Mouse (Mus musculus): ENCODE measurements at regions not wholly inside any gene's neighbourhood (a gene's known extent, or its start where the extent isn't known, plus 50 kb on each side); places are given as distances from the start of the nearest gene placed in this dataset.
A peak's percentile ranks its signal among the peaks of the same experiment; 100 is the strongest.

DNA sequence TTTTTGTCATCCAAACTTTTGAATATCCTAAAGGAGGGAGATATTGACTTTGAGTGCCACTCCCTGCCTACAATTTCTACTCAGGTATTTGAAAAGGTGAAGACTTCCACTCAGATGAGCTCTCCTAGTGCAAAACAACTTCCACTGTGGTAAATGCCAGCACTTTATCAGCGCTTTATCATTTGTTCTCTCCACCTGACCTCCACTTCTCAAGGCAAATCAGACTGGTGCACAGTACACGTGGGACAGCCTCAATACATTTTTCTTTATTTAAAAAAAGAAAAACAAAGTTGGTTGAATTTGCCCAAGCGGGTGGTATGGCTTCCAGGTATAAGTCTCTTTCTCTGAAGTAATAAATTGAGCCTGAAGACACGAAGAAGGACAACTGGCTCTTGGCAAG, 114.2 kb downstream of the Bcl2l11 start:
- no peak overlapping the region for H3K27ac ChIP-seq (ENCODE audit: poor library complexity, severe bottlenecking)
- no peak overlapping the region for H3K4me2 ChIP-seq
- 57% methylated on average over 4 of the region's 4 CpGs for WGBS
- no peak overlapping the region for H3K9ac ChIP-seq
- ATAC-seq (ENCODE audit: insufficient number of reproducible peaks, low FRiP score) = no peak
- no peaks in the 10 kb centered on the region for H3K36me3 ChIP-seq
- H3K27me3 ChIP-seq (replicated peaks) = no peaks in the 10 kb centered on the region
- H3K9me3 ChIP-seq (replicated peaks) = no peaks in the 10 kb centered on the region
- no peak overlapping the region for H3K4me3 ChIP-seq
- peaks cover 13% of the 10 kb centered on the region for H3K4me1 ChIP-seq (replicated peaks)

DNA sequence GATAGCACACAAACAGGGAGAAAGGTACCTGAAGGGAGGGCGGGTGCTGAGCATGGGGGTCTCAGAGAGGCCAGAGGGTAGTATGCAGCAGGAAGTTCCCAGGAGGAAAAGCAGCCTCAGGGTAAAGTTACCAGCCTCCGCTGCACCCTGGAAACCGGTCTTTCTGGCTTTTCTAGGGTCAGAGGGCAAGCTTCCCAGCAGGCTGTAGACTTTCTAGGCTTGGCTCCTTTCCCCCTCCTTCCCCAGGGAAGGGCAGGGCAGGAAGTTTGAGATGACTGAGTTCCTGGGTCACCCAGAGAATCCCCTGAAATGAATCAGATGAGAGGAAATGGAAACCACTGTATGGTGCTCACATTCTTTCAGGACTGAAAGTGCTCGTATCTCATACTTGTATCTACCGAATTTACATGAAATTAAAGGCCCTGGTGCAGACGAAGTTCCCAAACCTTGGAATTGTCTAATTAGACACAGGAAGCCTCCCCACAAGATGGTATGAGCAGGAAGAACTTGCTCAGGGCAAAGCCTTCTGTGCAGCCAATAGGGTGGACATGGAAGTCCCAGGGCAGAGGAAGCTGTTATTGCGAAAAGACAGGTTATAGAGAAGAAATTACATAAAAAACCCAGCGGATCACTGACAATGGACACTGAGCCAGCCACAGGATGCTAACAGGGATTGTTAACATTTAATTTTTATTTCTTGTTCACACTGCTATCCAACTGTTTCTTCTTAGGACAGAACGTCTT, 114.9 kb downstream of the Bcl2l11 start:
- no peak overlapping the region for H3K4me2 ChIP-seq
- H3K4me3 ChIP-seq = no peak overlapping the region
- ATAC-seq (ENCODE audit: insufficient number of reproducible peaks, low FRiP score) = no peak
- no peak overlapping the region for H3K27ac ChIP-seq (ENCODE audit: poor library complexity, severe bottlenecking)
- no peak overlapping the region for H3K9ac ChIP-seq
- peaks cover 17% of the 10 kb centered on the region for H3K4me1 ChIP-seq (replicated peaks)
- H3K27me3 ChIP-seq (replicated peaks) = no peaks in the 10 kb centered on the region
- H3K9me3 ChIP-seq (replicated peaks) = no peaks in the 10 kb centered on the region
- H3K36me3 ChIP-seq = no peaks in the 10 kb centered on the region
- WGBS = 47% methylated on average over 9 of the region's 9 CpGs

DNA sequence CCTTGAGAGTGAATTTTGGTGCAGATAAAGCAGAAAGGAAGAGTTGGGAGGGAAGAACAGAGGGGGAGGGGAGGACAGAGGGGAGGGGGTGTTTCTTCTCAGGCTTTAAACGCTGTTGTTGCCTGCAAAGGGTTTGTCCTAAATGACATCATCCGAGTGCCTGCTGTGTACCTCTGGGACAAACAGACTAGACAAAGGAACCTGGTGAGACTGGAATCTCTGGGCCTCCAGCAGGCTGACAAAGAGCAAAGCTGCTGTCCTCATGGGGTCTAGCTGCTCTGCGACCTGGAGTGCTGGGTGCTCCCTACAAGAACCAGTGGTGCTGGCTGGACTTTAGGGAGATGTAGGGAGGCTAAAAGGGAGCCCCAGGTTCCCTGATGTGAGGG, 115.4 kb downstream of the Bcl2l11 start:
- ATAC-seq (ENCODE audit: insufficient number of reproducible peaks, low FRiP score) = 0 out of 2 replicates have a peak, but pooled peaks have one; percentile 9
- Histone ChIP-seq H3K4me2 (no peak overlapping the region), H3K36me3 (no peaks in the 10 kb centered on the region), H3K4me1 (replicated peaks) (peaks cover 17% of the 10 kb centered on the region), H3K27ac (ENCODE audit: poor library complexity, severe bottlenecking) (no peak overlapping the region), H3K4me3 (no peak overlapping the region), H3K9me3 (replicated peaks) (no peaks in the 10 kb centered on the region), H3K27me3 (replicated peaks) (no peaks in the 10 kb centered on the region), H3K9ac (no peak overlapping the region)
- 22% methylated on average over 3 of the region's 3 CpGs for WGBS

DNA sequence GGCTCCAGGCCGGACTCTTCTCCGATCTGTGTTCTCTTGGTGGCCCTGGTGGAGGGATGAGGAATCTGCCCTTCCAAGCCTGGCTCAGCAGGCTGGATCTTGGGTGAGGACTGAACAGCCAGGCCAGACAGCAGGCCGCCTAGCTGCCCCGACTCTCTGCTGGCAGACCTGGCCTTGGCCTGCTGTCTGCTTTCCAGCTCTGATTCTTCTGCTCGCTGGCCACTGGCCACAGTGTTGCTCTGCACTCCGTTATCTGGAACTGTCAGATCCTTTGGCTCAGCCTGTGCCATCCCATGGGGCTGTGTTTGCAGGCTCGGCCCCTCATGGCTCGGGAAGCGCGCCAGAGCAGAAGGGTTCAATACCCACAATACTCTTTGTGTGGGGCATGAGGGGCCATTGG, 119.7 kb downstream of the Bcl2l11 start:
- H3K4me3 ChIP-seq = no peak overlapping the region
- H3K27ac ChIP-seq (ENCODE audit: poor library complexity, severe bottlenecking) = no peak overlapping the region
- no peaks in the 10 kb centered on the region for H3K36me3 ChIP-seq
- H3K9ac ChIP-seq = no peak overlapping the region
- no peak overlapping the region for H3K4me2 ChIP-seq
- 46% methylated on average over 10 of the region's 10 CpGs for WGBS
- peak; percentile 66 for ATAC-seq (ENCODE audit: insufficient number of reproducible peaks, low FRiP score)
- H3K9me3 ChIP-seq (replicated peaks) = peaks cover 6% of the 10 kb centered on the region
- peaks cover 22% of the 10 kb centered on the region for H3K4me1 ChIP-seq (replicated peaks)
- H3K27me3 ChIP-seq (replicated peaks) = no peaks in the 10 kb centered on the region

DNA sequence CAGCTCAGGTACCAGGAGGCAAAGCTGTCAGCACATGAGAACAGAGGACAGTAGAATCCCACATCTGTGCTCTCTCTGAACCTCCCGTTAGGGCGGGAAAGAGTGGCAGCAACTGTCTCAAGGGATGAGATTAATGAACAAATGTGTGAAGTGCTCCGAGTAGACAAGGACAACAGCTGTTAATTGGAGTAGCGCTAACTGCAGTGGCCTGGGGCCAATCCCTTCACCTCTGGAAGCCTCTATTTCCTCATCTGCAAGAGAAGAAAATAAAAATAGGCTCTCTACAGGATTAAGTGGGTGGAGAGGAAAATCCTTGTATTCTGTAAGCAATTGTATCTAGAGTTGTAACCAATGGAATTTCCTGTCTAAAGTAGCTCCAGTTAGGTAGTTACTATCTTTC, 122.1 kb downstream of the Bcl2l11 start:
- ATAC-seq (ENCODE audit: insufficient number of reproducible peaks, low FRiP score) = no peak
- Histone ChIP-seq H3K36me3 (no peaks in the 10 kb centered on the region), H3K4me2 (no peak overlapping the region), H3K9me3 (replicated peaks) (peaks cover 6% of the 10 kb centered on the region), H3K4me1 (replicated peaks) (peaks cover 15% of the 10 kb centered on the region), H3K4me3 (no peak overlapping the region), H3K27ac (ENCODE audit: poor library complexity, severe bottlenecking) (no peak overlapping the region), H3K9ac (no peak overlapping the region), H3K27me3 (replicated peaks) (no peaks in the 10 kb centered on the region)
- 43% methylated on average over 4 of the region's 4 CpGs for WGBS

DNA sequence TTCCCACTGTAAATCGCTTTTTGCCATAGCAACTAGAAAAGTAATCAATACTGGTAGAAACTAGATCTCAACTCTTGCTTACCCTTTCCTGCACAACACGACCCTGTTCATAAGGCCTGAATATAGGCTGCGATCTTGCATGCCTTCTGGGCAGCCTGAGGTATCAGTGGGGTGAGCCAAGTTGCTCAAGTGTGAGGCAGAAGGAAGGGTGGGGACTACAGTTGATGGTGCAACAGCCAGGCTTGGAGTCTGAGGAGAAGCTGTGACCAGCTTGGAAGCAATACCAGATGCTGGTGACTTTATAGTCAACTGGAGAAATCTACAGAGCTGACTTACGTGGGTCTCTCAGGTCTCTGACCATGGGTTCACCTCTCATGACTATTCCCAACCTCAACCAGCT, 123.3 kb downstream of the Bcl2l11 start:
- no peak for ATAC-seq (ENCODE audit: insufficient number of reproducible peaks, low FRiP score)
- Histone ChIP-seq H3K4me3 (no peak overlapping the region), H3K27me3 (replicated peaks) (no peaks in the 10 kb centered on the region), H3K4me1 (replicated peaks) (peaks cover 15% of the 10 kb centered on the region), H3K9ac (no peak overlapping the region), H3K4me2 (no peak overlapping the region), H3K27ac (ENCODE audit: poor library complexity, severe bottlenecking) (no peak overlapping the region), H3K9me3 (replicated peaks) (peaks cover 6% of the 10 kb centered on the region), H3K36me3 (no peaks in the 10 kb centered on the region)
- 87% methylated on average over 4 of the region's 4 CpGs for WGBS

DNA sequence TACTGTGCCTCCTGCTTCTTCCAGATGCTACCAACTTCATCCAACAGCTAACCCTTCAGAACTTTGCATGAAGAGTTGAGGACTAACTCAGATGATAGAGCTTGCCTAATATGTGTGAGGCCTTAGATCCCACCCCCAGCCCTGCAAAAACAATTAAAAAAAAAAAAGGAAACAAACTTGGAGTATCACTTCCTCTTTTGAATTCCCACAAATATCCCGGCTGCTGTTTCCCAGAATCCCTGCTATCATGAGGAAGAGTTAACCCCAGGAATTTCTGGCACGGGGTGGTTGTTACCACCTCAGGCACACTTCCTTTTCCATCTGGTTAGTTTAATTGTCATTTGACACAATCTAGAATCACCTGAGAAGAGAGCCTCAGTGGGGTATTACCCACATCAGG, 123.8 kb downstream of the Bcl2l11 start:
- Histone ChIP-seq H3K9ac (no peak overlapping the region), H3K4me2 (no peak overlapping the region), H3K27ac (ENCODE audit: poor library complexity, severe bottlenecking) (no peak overlapping the region), H3K9me3 (replicated peaks) (peaks cover 6% of the 10 kb centered on the region), H3K4me1 (replicated peaks) (peaks cover 15% of the 10 kb centered on the region), H3K4me3 (no peak overlapping the region), H3K36me3 (no peaks in the 10 kb centered on the region), H3K27me3 (replicated peaks) (no peaks in the 10 kb centered on the region)
- 65% methylated on average over 2 of the region's 2 CpGs for WGBS
- ATAC-seq (ENCODE audit: insufficient number of reproducible peaks, low FRiP score) = no peak

DNA sequence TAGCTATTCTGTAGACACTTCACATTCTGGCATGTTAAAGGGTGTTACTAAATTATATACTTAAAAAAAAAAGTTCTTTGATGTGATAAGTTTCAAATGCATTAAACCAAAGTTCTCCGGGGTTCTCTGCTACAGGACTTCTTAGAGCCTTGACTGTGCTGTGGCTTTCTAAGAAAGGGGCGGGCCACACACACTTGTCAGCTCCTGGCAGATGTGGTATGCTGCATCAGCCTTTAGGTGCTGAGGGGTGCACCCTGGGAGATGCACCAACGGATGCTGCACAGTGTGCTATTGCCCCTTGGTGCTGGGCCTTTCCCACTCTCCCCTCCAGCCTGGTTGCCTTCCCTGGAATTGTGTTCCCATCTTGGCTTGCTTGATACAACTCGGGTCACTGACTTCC, 125.0 kb downstream of the Bcl2l11 start:
- H3K9me3 ChIP-seq (replicated peaks) = peaks cover 6% of the 10 kb centered on the region
- ATAC-seq (ENCODE audit: insufficient number of reproducible peaks, low FRiP score) = no peak
- peaks cover 10% of the 10 kb centered on the region; the same call in 1 of the 2 replicates for H3K4me1 ChIP-seq (replicated peaks)
- H3K36me3 ChIP-seq = no peaks in the 10 kb centered on the region
- 81% methylated on average over 4 of the region's 4 CpGs for WGBS
- no peak overlapping the region for H3K4me2 ChIP-seq
- no peak overlapping the region for H3K27ac ChIP-seq (ENCODE audit: poor library complexity, severe bottlenecking)
- H3K27me3 ChIP-seq (replicated peaks) = no peaks in the 10 kb centered on the region
- H3K9ac ChIP-seq = no peak overlapping the region
- H3K4me3 ChIP-seq = no peak overlapping the region

DNA sequence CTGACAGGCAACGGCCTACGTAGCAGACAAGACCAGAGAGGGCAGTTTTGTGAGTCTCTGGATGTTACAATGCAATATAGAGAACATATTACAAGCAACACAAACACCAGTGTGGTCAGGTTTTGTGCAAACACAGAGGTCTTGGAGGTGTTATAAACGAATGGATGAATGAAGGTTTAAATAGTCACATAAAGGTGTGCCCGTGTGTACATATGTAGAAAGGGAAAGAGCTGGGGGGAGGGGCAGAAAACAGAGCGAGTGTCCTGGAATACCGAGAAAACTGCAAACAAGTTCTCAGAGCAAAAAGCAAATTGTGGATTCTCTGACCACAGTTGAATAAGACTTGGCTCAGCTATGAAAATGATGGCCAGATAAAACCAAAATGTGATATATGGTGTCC, 130.8 kb downstream of the Bcl2l11 start:
- Histone ChIP-seq H3K4me2 (no peak overlapping the region), H3K36me3 (no peaks in the 10 kb centered on the region), H3K27me3 (replicated peaks) (no peaks in the 10 kb centered on the region), H3K9ac (no peak overlapping the region), H3K9me3 (replicated peaks) (no peaks in the 10 kb centered on the region), H3K4me1 (replicated peaks) (no peaks in the 10 kb centered on the region), H3K27ac (ENCODE audit: poor library complexity, severe bottlenecking) (no peak overlapping the region), H3K4me3 (no peak overlapping the region)
- ATAC-seq (ENCODE audit: insufficient number of reproducible peaks, low FRiP score) = no peak
- WGBS = 70% methylated on average over 6 of the region's 6 CpGs

DNA sequence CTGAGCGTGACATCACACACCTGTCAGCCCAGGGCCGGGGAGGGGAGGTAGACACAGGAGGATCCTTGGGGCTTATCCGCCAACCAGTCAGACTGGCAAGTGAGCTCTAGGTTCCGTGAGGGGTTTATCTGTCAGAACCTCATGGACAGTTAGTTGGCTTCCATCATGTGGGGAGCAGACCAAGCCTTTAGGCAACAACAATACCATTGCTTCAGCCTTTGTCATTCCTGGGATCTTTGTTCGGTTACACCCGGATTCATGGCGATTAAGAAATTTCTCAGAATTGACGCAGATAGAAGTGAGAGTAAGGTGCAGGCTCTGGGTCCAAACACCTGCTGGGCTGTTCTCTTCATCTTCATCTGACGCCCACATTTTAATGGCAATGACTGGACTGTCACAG, 131.4 kb downstream of the Bcl2l11 start:
- Histone ChIP-seq H3K4me3 (no peak overlapping the region), H3K27ac (ENCODE audit: poor library complexity, severe bottlenecking) (no peak overlapping the region), H3K4me1 (replicated peaks) (no peaks in the 10 kb centered on the region), H3K4me2 (no peak overlapping the region), H3K9ac (no peak overlapping the region), H3K9me3 (replicated peaks) (no peaks in the 10 kb centered on the region), H3K27me3 (replicated peaks) (no peaks in the 10 kb centered on the region), H3K36me3 (no peaks in the 10 kb centered on the region)
- 74% methylated on average over 9 of the region's 9 CpGs for WGBS
- no peak for ATAC-seq (ENCODE audit: insufficient number of reproducible peaks, low FRiP score)

DNA sequence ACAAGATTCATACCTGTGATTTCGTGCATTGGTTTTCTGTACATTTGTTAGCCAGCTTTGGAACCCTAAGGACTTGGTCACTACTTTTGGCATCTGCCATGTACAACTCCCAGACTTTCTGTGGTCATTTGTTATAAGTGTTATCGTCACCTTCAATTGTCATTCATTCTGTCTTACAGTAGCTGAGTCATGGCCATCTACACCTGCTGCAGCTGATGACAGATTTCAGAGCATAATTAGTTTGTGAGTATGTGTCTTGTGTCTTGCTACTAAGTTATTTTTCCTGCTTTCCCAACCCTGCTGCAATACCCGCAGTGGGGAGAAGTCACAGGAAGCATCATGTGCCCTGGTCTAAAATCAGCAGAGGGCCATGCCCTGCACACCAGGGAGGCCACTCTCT, 138.0 kb downstream of the Bcl2l11 start:
- Histone ChIP-seq H3K9ac (no peak overlapping the region), H3K4me2 (no peak overlapping the region), H3K4me3 (no peak overlapping the region), H3K36me3 (no peaks in the 10 kb centered on the region), H3K27ac (ENCODE audit: poor library complexity, severe bottlenecking) (no peak overlapping the region), H3K9me3 (replicated peaks) (no peaks in the 10 kb centered on the region), H3K27me3 (replicated peaks) (no peaks in the 10 kb centered on the region), H3K4me1 (replicated peaks) (no peaks in the 10 kb centered on the region)
- WGBS = 73% methylated on average over 3 of the region's 3 CpGs
- no peak for ATAC-seq (ENCODE audit: insufficient number of reproducible peaks, low FRiP score)
